Mouse (Mus musculus): ENCODE data around the gene Tbc1d2.

DNA sequence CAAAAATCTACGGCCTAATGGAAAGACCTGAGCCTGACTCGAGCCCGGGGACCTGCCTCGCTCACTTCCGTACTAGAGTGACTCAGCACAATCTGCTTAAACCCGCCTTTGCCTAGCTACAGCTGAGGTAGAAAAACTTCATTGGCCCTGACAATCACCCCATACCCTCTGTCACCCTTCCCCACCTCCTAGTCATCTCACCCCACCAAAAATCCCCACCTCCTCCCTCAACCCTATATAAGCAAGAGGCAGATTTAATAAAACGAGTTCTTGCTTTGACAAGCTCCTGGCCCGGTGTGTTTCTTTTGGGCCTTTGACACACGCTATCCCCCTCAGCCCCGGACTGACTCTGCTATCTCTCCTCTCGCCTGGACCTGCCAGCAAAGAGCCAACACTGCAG is 18.6 kb upstream of the Tbc1d2 start:
- TF ChIP-seq CTCF (IDR thresholded peaks at IDR 0.05) = no peak
- TF ChIP-seq EP300 (IDR thresholded peaks at IDR 0.05) = no peak

Measured in lung, postnatal 0 days (tissue).